Mouse (Mus musculus): ENCODE measurements around the gene Apoa2.

Apoa2 gene

DNA sequence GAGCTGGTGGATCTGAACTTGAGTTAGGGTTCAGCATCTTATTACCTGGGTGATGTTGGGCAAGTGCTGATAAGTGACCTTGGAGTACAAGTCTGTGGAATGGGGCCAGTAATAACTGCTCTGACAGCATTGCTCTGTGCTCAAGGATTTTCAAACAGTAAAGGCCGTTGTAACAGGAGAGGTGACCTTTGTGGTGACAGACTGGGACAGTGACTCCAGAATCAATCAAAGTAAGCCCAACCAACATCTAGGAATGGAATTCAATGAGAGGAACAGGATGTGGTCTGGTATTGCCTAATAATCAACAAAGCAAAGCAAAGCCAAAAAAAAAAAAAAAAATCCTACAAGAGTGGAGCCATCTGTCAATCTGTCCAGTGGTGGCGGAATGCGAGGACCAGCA lies 35.5 kb downstream of the Apoa2 start:
- no peak for DNase-seq (ENCODE audit: low spot score)

DNA sequence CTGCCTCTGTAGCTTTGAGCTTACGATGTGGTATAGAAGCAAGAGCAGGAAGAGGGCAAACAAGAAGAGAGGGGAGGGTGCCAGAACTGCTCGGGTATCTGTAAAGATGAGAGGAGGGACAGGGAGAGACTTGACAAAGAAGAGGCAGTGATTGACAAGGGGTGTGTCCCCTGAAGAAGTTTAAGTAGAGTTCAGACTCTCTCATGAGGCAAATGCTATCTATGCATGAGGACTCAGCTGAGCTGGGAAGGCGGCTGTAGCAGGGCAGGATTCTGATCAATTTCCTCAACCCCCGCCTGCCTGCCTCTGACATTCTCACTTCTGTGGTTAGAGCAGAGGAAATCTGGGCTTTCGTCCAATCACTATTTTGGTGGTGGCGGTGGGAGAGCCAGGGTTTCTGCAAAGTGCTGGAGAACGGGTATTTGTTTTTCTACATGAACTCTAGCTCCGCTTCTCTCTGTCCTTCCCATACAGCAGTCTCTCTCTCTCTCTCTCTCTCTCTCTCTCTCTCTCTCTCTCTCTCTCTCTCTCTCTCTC lies 37.8 kb downstream of the Apoa2 start:
- peak; percentile 50 for DNase-seq (ENCODE audit: low spot score)

DNA sequence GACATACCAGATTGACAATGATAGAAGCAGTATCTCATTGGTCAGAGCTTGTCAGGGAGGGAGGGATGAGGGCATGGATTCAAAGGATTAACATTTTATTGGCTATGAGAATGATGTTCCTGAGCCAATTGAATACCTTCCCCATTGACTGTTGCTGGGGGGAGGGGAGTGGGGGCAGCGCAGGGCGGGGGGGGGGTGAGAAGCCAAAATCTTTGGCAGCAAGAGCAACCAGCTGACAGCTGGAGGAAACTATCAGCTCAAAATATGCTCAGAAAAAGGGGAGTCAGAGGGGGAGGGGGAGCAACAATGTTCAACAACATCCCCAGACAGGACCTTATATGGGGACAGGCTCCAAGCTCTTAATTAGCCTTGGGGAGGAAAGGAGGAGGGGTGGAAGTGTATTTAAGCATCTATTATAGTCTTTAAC lies 38.3 kb downstream of the Apoa2 start:
- no peak for DNase-seq (ENCODE audit: low spot score)

DNA sequence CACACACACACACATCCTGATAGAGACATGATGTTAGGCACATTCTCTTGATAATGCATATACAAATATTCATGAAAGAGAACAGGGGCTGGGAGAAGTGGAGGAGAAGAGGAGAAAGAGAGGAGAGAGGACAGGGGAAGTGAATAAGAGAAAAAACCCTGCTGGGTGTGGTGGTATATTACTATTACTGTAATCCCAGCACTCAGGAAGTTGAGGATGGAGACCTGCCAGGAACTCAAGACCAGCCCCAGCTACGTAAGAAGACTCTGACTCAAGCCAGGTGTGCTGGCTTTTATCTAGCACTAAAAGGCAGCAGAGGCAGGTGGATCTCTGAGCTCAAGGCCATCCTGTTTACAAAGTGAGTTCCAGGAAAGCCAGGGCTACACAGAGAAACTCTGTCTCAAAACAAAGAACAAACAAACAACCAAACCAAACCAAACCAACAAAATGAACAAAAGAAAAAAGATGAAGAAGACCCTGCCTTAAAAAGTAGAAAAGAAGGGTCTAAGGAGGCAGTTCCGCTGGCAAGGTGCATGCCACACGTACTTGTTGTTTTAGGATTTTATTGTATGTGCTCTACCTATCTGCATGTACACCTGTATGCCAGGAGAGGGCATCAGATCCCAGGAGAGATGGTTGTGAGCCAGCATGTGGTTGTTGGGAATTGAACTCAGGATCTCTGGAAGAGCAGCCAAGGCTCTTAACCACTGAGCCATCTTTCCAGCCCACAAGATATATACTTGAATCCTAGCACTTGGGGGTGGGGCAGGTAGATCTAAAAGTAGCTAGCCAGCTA lies 39.0 kb downstream of the Apoa2 start:
- no peak for DNase-seq (ENCODE audit: low spot score)

DNA sequence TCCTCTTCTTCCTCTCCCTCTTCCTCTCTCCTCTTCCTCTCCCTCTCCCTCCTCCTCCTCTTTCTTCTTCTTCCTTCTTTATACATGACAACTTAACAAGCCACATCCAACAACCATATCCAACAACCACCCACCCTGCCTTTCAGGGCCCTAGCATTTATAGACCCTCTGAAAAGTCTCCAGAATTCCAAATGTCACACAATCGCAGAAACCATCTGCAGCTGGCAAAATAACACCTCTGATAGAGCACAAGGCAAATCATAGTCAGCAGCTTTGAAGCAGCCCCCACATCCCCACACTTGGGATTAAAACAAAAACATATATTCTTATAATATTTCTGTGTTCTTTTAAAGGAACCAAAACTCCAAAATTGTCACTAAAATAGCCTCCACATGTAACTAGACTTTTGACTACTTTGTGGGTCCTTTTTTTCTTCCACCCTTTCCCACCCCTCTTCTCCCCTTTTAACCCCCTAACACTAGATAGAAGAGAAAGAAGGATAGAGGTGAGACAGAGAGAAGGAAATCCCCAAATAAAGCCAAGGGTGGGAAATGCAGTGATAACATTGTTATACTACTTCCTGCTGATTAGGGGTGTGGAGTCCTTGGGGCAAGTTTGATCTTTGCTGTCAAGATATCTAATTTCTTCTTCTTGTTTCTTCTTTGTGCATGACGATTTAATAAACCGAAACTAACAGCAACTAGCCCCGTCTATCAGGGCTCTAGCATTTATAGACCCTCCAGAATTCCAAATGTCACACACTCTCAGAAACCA lies 41.3 kb downstream of the Apoa2 start:
- no peak for DNase-seq (ENCODE audit: low spot score)

DNA sequence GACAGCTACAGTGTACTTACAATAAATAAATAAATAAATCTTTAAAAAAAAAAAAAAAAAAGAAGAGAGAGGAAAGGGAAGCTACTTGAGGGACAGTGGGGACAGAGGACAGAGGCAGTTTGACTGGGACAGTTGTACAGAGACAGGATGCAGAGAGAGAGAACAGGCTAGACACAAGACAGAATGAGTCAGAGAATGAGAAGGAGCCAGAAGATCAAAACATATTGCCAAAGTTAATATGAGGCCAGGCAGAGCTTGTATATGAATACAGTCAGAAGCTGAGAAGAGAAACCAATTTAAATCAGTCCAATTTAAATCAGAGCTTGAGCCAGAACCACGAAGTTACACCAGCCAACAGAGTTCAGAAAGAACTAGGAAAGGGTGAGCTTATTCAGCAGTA lies 43.5 kb downstream of the Apoa2 start:
- no peak for DNase-seq (ENCODE audit: low spot score)

DNA sequence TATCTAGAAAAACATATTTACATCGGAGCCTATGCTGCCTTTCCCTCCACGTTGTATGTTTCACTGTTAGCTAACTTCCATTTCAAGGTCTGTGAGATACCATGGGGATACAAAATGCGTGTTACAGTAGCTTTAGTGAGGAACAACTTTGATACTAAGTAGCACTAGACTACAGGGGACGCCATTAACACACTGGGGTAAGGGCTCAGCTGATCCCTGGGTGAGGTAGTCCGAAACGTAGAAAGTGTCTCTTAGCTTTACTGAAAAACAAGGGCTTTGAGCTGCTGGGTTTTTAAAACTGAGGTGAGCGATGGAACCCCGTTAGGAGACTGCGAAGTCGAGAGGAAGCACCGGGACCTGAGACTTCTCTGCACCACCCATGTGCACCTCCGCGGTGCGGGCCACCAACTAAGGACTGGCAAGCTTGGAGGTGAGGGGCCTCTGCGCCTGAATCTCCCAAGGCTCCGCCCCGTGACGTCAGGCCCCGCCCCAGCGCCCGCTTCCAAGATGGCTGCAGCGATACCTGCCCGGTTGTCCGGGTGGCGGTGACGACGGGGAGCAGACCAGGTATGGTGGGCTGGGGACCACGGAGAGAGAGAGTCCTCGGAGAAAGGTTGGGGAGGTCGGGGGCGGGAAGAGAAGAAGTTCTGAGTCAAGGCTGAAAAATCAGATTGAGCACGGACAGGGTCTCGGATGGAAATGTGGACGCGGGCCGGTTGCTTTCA lies 45.2 kb downstream of the Apoa2 start, which contains the start of gene B4galt3:
Gene B4galt3 (plus strand): TSS at position 481 of the 725 bp plus-strand sequence.
- peak; percentile 97 for DNase-seq (ENCODE audit: low spot score)

DNA sequence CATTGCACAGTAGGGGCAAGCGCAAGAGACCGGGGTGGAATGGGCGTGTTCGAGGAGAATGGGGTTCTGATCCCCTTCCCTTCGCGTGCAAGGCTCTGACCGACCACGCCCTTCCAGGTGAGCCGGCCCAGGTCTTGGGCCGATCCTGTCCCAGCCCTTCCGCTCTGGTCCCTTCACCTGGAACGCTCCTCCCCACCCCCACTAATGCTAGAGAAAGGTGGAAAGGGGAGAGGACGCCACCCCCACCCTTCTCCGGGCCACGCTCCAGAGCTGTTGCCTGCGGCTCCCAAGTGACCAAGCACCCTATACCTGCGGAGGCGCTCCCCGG lies 45.7 kb downstream of the Apoa2 start:
- no peak for DNase-seq (ENCODE audit: low spot score)

DNA sequence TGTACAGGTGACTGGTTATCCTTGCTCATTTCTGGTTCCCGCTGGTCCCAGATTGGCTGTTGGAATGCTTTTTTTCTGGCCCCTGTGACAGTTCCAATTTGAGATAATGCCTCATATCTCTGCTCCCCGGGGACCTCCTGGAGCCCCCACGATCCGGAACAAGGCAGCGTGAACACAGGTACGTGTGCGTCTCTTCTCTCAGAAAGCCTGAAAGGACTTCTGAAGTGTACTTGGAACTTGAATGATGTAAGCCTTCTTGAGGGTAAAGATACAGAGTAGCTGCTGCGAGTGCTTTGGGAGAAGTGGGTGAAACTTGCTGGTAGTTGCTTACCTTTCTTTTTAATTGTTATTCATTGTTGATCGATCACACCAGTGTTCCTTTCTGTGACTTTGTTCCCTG lies 46.3 kb downstream of the Apoa2 start:
- DNase-seq (ENCODE audit: low spot score) = no peak

DNA sequence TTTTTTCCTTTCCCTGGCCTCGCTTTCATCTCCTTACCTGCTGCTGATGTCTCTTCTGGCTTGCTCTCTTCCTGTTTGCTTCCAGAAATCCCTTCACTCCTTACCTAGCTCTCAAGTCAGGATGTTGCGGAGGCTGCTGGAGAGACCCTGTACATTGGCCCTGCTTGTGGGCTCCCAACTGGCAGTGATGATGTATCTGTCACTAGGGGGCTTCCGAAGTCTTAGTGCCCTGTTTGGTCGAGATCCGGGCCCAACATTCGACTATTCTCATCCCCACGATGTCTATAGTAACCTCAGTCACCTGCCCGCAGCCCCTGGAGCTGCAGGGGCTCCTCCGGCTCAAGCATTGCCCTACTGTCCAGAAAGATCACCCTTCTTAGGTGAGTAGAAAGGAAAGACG lies 46.8 kb downstream of the Apoa2 start:
- no peak for DNase-seq (ENCODE audit: low spot score)

DNA sequence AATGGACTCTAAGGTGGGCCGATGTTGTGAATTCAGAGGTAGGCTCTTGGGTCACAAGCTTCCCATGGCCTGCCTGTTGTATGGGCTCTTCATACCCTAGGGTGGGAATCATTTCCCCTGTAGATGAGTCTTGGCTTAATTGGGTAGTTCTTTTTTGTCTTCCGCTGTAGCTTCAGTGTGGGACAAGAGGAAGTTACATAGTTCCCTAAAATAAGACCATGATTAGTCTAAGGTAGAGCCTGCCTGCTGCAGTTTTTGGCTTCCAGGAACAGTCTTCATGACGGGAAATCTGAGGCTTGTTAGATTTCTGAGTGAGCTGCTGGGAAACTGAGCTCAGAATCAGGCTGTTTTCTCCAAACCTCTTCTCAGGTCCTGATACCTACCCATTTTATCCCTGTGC lies 47.2 kb downstream of the Apoa2 start:
- DNase-seq (ENCODE audit: low spot score) = no peak

DNA sequence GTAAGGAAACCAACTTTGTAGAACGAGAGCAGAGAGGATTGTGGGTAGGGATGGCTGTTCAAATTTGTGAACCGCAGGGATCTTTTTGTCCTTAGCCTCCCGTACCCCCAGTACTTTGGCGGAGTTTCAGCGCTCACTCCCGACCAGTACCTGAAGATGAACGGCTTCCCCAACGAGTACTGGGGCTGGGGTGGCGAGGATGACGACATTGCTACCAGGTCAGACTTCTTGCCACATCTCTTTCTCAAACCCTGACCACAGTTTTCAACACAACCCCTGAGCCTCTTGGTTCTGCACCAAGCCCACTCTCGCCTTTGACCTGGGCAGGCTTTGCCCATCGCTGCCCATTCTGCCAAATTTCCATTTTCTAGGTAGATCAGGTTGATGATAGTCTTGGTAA lies 49.3 kb downstream of the Apoa2 start:
- DNase-seq (ENCODE audit: low spot score) = no peak

DNA sequence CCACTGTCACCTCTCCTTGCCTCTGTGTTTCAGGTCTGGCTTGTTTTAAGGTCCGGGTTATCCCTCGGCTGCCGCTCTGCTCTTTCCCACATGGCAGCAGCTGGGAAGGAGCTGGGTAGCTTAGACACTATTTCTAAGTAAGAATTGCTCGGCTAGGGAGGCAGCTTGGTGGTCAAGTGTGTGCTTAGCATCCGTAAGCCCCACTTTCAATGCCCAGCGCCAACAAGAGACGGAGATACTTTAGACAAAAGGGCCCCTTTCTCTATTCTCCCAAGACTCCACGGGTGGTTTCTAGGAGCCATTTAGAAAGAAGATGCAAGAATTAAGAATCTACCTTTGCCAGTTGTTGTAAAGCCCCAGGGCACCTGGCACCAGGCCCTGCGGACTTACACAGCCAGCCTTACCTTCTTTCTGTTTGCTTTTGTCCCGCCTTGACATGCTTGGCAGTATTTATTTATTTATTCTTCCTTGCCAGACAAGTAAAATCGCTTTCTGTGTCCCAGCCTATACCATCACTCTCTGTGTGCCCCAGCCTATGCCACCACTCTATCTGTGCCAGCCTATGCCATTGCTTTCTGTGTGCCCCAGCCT lies 50.4 kb downstream of the Apoa2 start:
- DNase-seq (ENCODE audit: low spot score) = no peak
